Mouse (Mus musculus) kidney, adult 2 months (tissue): ENCODE results near the gene Itpr3. TPM values are rescaled to one million over a fixed set of nuclear protein-coding genes. Genes with fewer than 3 reads are reported as not detected.
A peak's percentile ranks its signal among the peaks of the same experiment; 100 is the strongest.

Experiments
- DNase-seq: peaks from one replicate; pipeline ENCODE4 v3.0.0; 2021
- H3K27ac ChIP-seq: fragments of 200-500 bp; 2 replicates; pipeline ENCODE4 v1.5.1; 2012; ENCODE audit warnings: low read depth, low read length, control low read depth, inconsistent platforms; ENCODE audit not compliant: insufficient read depth
- H3K27me3 ChIP-seq: fragments of 200-500 bp; replicated peaks from 2 replicates; pipeline ENCODE4 v1.6.1; 2012; ENCODE audit warnings: mild to moderate bottlenecking, moderate library complexity, low read length, inconsistent platforms; ENCODE audit not compliant: control insufficient read depth, insufficient read depth
- H3K36me3 ChIP-seq: fragments of 200-500 bp; 2 replicates; pipeline ENCODE4 v1.6.1; 2012; ENCODE audit warnings: mild to moderate bottlenecking, moderate library complexity, low read length, inconsistent platforms; ENCODE audit not compliant: control insufficient read depth, insufficient read depth
- H3K4me1 ChIP-seq: fragments of 200-500 bp; 2 replicates; pipeline ENCODE4 v1.6.1; 2011; ENCODE audit warnings: low read length; ENCODE audit not compliant: control insufficient read depth, insufficient read depth
- H3K4me3 ChIP-seq: fragments of 200-500 bp; 2 replicates; pipeline ENCODE4 v1.5.1; 2011; ENCODE audit warnings: mild to moderate bottlenecking, low read depth, low read length, control low read depth; ENCODE audit not compliant: insufficient read depth
- CTCF ChIP-seq: fragments of 200-500 bp; conservative IDR thresholded peaks from 2 replicates; pipeline ENCODE4 v1.5.1; 2011; ENCODE audit warnings: low read depth, mild to moderate bottlenecking, control low read depth, low read length, moderate library complexity, mixed read lengths; ENCODE audit not compliant: insufficient read depth, insufficient read length
- POLR2A ChIP-seq: fragments of 200-500 bp; IDR thresholded peaks from one replicate; pipeline ENCODE4 v1.6.1; 2011; ENCODE audit warnings: low read depth, low read length, control low read depth
- WGBS: fragments of 180-500 bp; shearing (Covaris S2); methylation state at CpG from one replicate; pipeline ENCODE4 v1.1.7; 2018; 5-methylcytosine and 5-hydroxymethylcytosine counted together
- polyA plus RNA-seq: library from polyadenylated mRNA; depleted of rRNA; stranded (reverse); fragments of >200 nt; gene quantifications from 2 replicates; pipeline ENCODE4 v1.2.3, GENCODE M21; 2012

Gene Itpr3
- polyA plus RNA-seq, 1 experiment, result 6.9 TPM

- H3K4me1 ChIP-seq, result peaks cover 8% of the 10 kb centered on the region; the same call in 1 of the 2 replicates
- TF ChIP-seq POLR2A, result no peak
- TF ChIP-seq CTCF, result no peak
- no peak overlapping the region for H3K4me3 ChIP-seq
- WGBS, result 21% methylated on average over 10 of the region's 10 CpGs
- no peak overlapping the region for H3K27ac ChIP-seq
- H3K36me3 ChIP-seq, result no peaks in the 10 kb centered on the region
- DNase-seq, result peak; percentile 64
- H3K27me3 ChIP-seq, result no peaks in the 10 kb centered on the region
Measured at GRCm38 (mm10) chr17:27141971-27142450, 84.9 kb downstream of the Itpr3 start.

GRCm38 (mm10) chr17:27144152-27144551 lies 87.0 kb downstream of the Itpr3 start:
- TF ChIP-seq POLR2A, result no peak
- TF ChIP-seq CTCF, result no peak
- no peak overlapping the region for H3K4me3 ChIP-seq
- no peak overlapping the region for H3K27ac ChIP-seq
- no peaks in the 10 kb centered on the region for H3K27me3 ChIP-seq
- no peaks in the 10 kb centered on the region for H3K36me3 ChIP-seq
- 51% methylated on average over 4 of the region's 4 CpGs for WGBS
- no peak for DNase-seq
- peaks cover 8% of the 10 kb centered on the region; the same call in 1 of the 2 replicates for H3K4me1 ChIP-seq

- Histone ChIP-seq H3K27me3 (no peaks in the 10 kb centered on the region), H3K4me1 (peaks cover 8% of the 10 kb centered on the region; the same call in 1 of the 2 replicates), H3K27ac (no peak overlapping the region), H3K36me3 (no peaks in the 10 kb centered on the region), H3K4me3 (no peak overlapping the region)
- no peak for DNase-seq
- 15% methylated on average over 8 of the region's 8 CpGs for WGBS
- TF ChIP-seq POLR2A (no peak), CTCF (no peak)
Measured at GRCm38 (mm10) chr17:27146323-27146923, 89.3 kb downstream of the Itpr3 start.

GRCm38 (mm10) chr17:27150871-27151270 lies 93.8 kb downstream of the Itpr3 start:
- DNase-seq, result peak; percentile 38
- H3K4me1 ChIP-seq, result 0 out of 2 replicates have a peak, but pooled peaks cover 3% of the 10 kb centered on the region
- H3K27ac ChIP-seq, result no peak overlapping the region
- H3K36me3 ChIP-seq, result no peaks in the 10 kb centered on the region
- no peak for TF ChIP-seq POLR2A
- no peak for TF ChIP-seq CTCF
- H3K4me3 ChIP-seq, result no peak overlapping the region
- no peaks in the 10 kb centered on the region for H3K27me3 ChIP-seq
- 36% methylated on average over 7 of the region's 7 CpGs for WGBS

GRCm38 (mm10) chr17:27151411-27151810 lies 94.3 kb downstream of the Itpr3 start:
- 76% methylated on average over 8 of the region's 8 CpGs for WGBS
- no peaks in the 10 kb centered on the region for H3K36me3 ChIP-seq
- H3K4me3 ChIP-seq, result no peak overlapping the region
- H3K27me3 ChIP-seq, result no peaks in the 10 kb centered on the region
- no peaks in the 10 kb centered on the region for H3K4me1 ChIP-seq
- no peak for DNase-seq
- H3K27ac ChIP-seq, result no peak overlapping the region
- no peak for TF ChIP-seq POLR2A
- peak; percentile 45 for TF ChIP-seq CTCF

GRCm38 (mm10) chr17:27152976-27153723 lies 96.0 kb downstream of the Itpr3 start:
- Histone ChIP-seq H3K36me3 (no peaks in the 10 kb centered on the region), H3K27me3 (no peaks in the 10 kb centered on the region), H3K27ac (0 out of 2 replicates have a peak overlapping the region, but pooled peaks have one; percentile 12), H3K4me3 (no peak overlapping the region), H3K4me1 (no peaks in the 10 kb centered on the region)
- no peak for DNase-seq
- no peak for TF ChIP-seq CTCF
- 59% methylated on average over 8 of the region's 8 CpGs for WGBS

- 0 out of 2 replicates have a peak overlapping the region, but pooled peaks have one; percentile 12 for H3K27ac ChIP-seq
- H3K36me3 ChIP-seq, result no peaks in the 10 kb centered on the region
- H3K4me1 ChIP-seq, result no peaks in the 10 kb centered on the region
- DNase-seq, result no peak
- no peak overlapping the region for H3K4me3 ChIP-seq
- no peaks in the 10 kb centered on the region for H3K27me3 ChIP-seq
- 49% methylated on average over 9 of the region's 9 CpGs for WGBS
- TF ChIP-seq POLR2A (no peak), CTCF (no peak)
Measured at GRCm38 (mm10) chr17:27153773-27154193, 96.7 kb downstream of the Itpr3 start.
